8 mouse cellular contexts compared by ENCODE assay signal in genomic region chr6:53881235-53881606, GRCm38 (mm10).
DNase-seq lines count a peak whose midpoint lies in the region; ATAC-seq and TF ChIP-seq lines count a peak whose summit lies in the region.

No protein-coding gene starts in this region.

- no peak overlapping the region for H3K27ac ChIP-seq in heart, embryonic 12.5 days (ENCODE audit: poor library complexity, severe bottlenecking)
- peak overlapping the region; percentile 68 for H3K27ac ChIP-seq in cortical plate, adult 2 months (ENCODE audit: insufficient read depth, low read length)
- 0 out of 2 replicates have a peak overlapping the region, but pooled peaks have one; percentile 54 for H3K27ac ChIP-seq in hindbrain, embryonic 11.5 days (ENCODE audit: low read depth, low read length)
- no peak overlapping the region; the same call in 1 of the 2 replicates for H3K27ac ChIP-seq in midbrain, embryonic 11.5 days (ENCODE audit: low read depth, low read length)

- no peaks in the 10 kb centered on the region for H3K9me3 ChIP-seq in heart, embryonic 12.5 days (replicated peaks)
- H3K9me3 ChIP-seq in hindbrain, embryonic 11.5 days (ENCODE audit: control insufficient read depth, low read length): no peaks in the 10 kb centered on the region
- H3K9me3 ChIP-seq in midbrain, embryonic 11.5 days (ENCODE audit: control insufficient read depth, low read length): no peaks in the 10 kb centered on the region

- H3K27me3 ChIP-seq in heart, embryonic 12.5 days (replicated peaks): no peaks in the 10 kb centered on the region
- H3K27me3 ChIP-seq in hindbrain, embryonic 11.5 days (ENCODE audit: control insufficient read depth, insufficient read depth, low read length): no peaks in the 10 kb centered on the region
- H3K27me3 ChIP-seq in midbrain, embryonic 11.5 days (ENCODE audit: control insufficient read depth, insufficient read depth, low read length): no peaks in the 10 kb centered on the region

- H3K4me2 ChIP-seq in heart, embryonic 12.5 days: peak overlapping the region; percentile 48
- peak overlapping the region; percentile 34 for H3K4me2 ChIP-seq in hindbrain, embryonic 11.5 days (replicated peaks; ENCODE audit: low read depth, low read length)
- H3K4me2 ChIP-seq in midbrain, embryonic 11.5 days: peak overlapping the region; percentile 49

- H3K4me1 ChIP-seq in heart, embryonic 12.5 days (replicated peaks): no peaks in the 10 kb centered on the region
- peaks cover 7% of the 10 kb centered on the region for H3K4me1 ChIP-seq in cortical plate, adult 2 months (ENCODE audit: control insufficient read depth, insufficient read depth, low read length)
- no peaks in the 10 kb centered on the region for H3K4me1 ChIP-seq in hindbrain, embryonic 11.5 days (replicated peaks; ENCODE audit: control insufficient read depth, insufficient read depth, low read length)
- H3K4me1 ChIP-seq in midbrain, embryonic 11.5 days (ENCODE audit: control insufficient read depth, insufficient read depth, low read length): peaks cover 6% of the 10 kb centered on the region; the same call in 1 of the 2 replicates

- 39% methylated on average over 5 of the region's 5 CpGs for WGBS in heart, embryonic 12.5 days
- WGBS in hindbrain, embryonic 11.5 days: 39% methylated on average over 5 of the region's 5 CpGs
- WGBS in midbrain, embryonic 11.5 days: 10% methylated on average over 5 of the region's 5 CpGs

- DNase-seq in heart, postnatal 4 days: no peak
- DNase-seq in hindbrain, embryonic 11.5 days (ENCODE audit: low spot score): no peak
- no peak for DNase-seq in midbrain, embryonic 11.5 days (ENCODE audit: low spot score, missing footprints)
- DNase-seq in thymus, postnatal 10 days (ENCODE audit: low spot score in 2 of 2): no peak
- DNase-seq in ovary, postnatal 14 days (ENCODE audit: low spot score): no peak

- H3K36me3 ChIP-seq in heart, embryonic 12.5 days: no peaks in the 10 kb centered on the region
- no peaks in the 10 kb centered on the region for H3K36me3 ChIP-seq in hindbrain, embryonic 11.5 days (ENCODE audit: control insufficient read depth, insufficient read depth, low read length)
- no peaks in the 10 kb centered on the region for H3K36me3 ChIP-seq in midbrain, embryonic 11.5 days (ENCODE audit: control insufficient read depth, insufficient read depth, low read length)

- no peak overlapping the region for H3K9ac ChIP-seq in heart, embryonic 12.5 days
- H3K9ac ChIP-seq in hindbrain, embryonic 11.5 days (ENCODE audit: low read depth, low read length): peak overlapping the region; percentile 58
- peak overlapping the region; percentile 62 for H3K9ac ChIP-seq in midbrain, embryonic 11.5 days (ENCODE audit: low read length)

- no peak for TF ChIP-seq POLR2A in cortical plate, adult 2 months (IDR thresholded peaks at IDR 0.05; ENCODE audit: extremely low read depth, insufficient read depth, low read length)

- peak overlapping the region; percentile 1; the same call in 1 of the 2 replicates for H3K4me3 ChIP-seq in heart, embryonic 12.5 days
- H3K4me3 ChIP-seq in cortical plate, adult 2 months (ENCODE audit: insufficient read depth, low read length): peak overlapping the region; percentile 17
- peak overlapping the region; percentile 19 for H3K4me3 ChIP-seq in hindbrain, embryonic 11.5 days (ENCODE audit: low read depth, low read length)
- H3K4me3 ChIP-seq in midbrain, embryonic 11.5 days (ENCODE audit: low read depth, low read length): peak overlapping the region; percentile 15; the same call in 1 of the 2 replicates

- no peak for ATAC-seq in heart, embryonic 12.5 days (ENCODE audit: insufficient number of reproducible peaks, low FRiP score)
- ATAC-seq in hindbrain, embryonic 11.5 days (ENCODE audit: low FRiP score): peak; percentile 45
- no peak; the same call in 1 of the 2 replicates for ATAC-seq in midbrain, embryonic 11.5 days (ENCODE audit: low FRiP score)
- no peak for ATAC-seq in granulocyte monocyte progenitor cell, adult 5-6 weeks (replicated peaks; ENCODE audit: poor library complexity, severe bottlenecking)

- no peak for TF ChIP-seq CTCF in cortical plate, adult 2 months (IDR thresholded peaks at IDR 0.05; ENCODE audit: extremely low read depth, insufficient read depth, low read length)

Comparison
In these comparisons a context has a peak if more than half of its experiments do, and no peak if none do; other contexts are left out.
1. H3K27ac ChIP-seq: peak in cortical plate, adult 2 months (single experiment) and hindbrain, embryonic 11.5 days (single experiment); none in heart, embryonic 12.5 days (single experiment) and midbrain, embryonic 11.5 days (single experiment).
2. Peak in every context shown above with its lines, with median percentiles within 50 percentile points of each other: H3K4me2 ChIP-seq and H3K4me3 ChIP-seq.